Mouse (Mus musculus) bone marrow macrophage, adult 2 months (primary cell): ENCODE data around the gene Fyttd1. TPM values are rescaled to one million over a fixed set of nuclear protein-coding genes. Genes with fewer than 3 reads are reported as not detected.

Experiments
- H3K27ac ChIP-seq: 2 replicates; pipeline ENCODE4 v1.5.1; 2012; ENCODE audit warnings: low read depth, low read length; ENCODE audit not compliant: insufficient read depth
- H3K4me1 ChIP-seq: 2 replicates; pipeline ENCODE4 v1.6.1; 2012; ENCODE audit warnings: low read length; ENCODE audit not compliant: control insufficient read depth, insufficient read depth
- H3K4me3 ChIP-seq: 2 replicates; pipeline ENCODE4 v1.5.1; 2012; ENCODE audit warnings: mild to moderate bottlenecking, low read length, moderate library complexity; ENCODE audit not compliant: insufficient read depth
- CTCF ChIP-seq: IDR thresholded peaks from 2 replicates; pipeline ENCODE4 v1.5.1; 2012; ENCODE audit warnings: low read depth, mild to moderate bottlenecking, low read length, moderate library complexity
- POLR2A ChIP-seq: IDR thresholded peaks from 2 replicates; pipeline ENCODE4 v1.6.1; 2012; ENCODE audit warnings: mild to moderate bottlenecking, low read depth, low read length, borderline replicate concordance
- polyA plus RNA-seq: library from polyadenylated mRNA; stranded (reverse); fragments of >200 nt; gene quantifications from 2 replicates; pipeline ENCODE4 v1.2.4, GENCODE M21; 2012; ENCODE audit not compliant: missing spikeins, insufficient read depth, insufficient read length

The Fyttd1 gene
- polyA plus RNA-seq, 1 experiment, result 33.0 TPM

DNA sequence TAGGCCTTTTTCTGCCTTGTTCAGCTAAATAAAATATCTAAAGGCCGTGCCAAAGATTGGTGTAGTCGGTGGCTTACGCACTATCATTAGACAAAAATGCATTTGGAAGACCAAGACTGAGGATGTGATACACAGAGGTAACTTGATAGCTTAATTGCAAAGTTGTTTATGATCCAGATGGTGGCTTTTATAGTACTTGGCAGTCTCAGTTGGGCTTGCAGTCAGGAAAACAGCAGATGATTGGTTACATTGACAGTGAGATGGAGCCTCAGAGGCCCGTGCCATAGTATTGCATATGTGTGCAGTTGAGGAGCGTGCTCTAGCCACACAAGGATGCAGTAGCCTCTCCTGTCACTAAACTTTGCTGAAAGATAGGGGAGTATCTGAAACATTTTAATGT is 65.4 kb downstream of the Fyttd1 start:
- TF ChIP-seq CTCF, result no peak
- Histone ChIP-seq H3K27ac (no peak overlapping the region), H3K4me1 (peaks cover 13% of the 10 kb centered on the region), H3K4me3 (no peak overlapping the region)

DNA sequence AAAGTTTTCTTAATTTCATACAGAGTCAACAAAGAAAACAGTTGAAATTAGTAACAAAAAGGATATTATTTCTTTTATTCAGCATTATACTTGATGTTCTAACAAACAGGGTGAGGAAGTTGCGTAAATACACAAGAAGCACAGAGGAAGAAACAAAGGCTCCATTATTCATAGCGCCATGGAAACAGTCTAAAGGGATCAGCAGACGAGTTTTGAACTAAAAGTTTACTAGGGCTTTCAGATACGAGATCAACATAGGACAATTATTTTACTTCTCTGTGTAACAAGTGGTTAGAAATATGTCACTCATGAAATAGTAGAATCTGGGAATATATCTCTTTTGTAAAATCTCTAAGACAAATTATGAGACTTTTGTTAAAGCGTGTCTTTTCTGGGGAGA is 68.1 kb downstream of the Fyttd1 start:
- Histone ChIP-seq H3K27ac (peak overlapping the region; percentile 12; the same call in 1 of the 2 replicates), H3K4me1 (peaks cover 23% of the 10 kb centered on the region), H3K4me3 (no peak overlapping the region)
- TF ChIP-seq POLR2A, result no peak

DNA sequence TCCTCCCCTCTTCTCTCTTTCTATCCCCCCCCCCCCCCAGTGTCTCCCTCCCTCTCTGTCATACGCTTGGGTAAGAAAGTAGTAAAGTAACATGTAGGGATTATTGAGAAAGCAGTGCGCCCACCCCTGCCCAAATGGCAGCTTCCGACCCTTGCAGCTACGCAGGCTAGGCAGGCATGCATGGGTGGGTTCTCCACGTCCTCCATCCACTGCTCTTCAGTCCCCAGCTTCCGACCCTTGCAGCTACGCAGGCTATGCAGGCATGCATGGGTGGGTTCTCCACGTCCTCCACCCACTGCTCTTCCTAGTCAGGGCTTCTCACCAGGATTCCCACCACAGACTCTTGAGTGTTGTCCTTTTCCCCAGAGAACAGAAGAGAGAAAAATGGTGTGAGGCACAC is 70.7 kb downstream of the Fyttd1 start:
- Histone ChIP-seq H3K4me3 (no peak overlapping the region), H3K4me1 (peaks cover 23% of the 10 kb centered on the region), H3K27ac (peak overlapping the region; percentile 90)
- no peak for TF ChIP-seq POLR2A
- TF ChIP-seq CTCF, result no peak

DNA sequence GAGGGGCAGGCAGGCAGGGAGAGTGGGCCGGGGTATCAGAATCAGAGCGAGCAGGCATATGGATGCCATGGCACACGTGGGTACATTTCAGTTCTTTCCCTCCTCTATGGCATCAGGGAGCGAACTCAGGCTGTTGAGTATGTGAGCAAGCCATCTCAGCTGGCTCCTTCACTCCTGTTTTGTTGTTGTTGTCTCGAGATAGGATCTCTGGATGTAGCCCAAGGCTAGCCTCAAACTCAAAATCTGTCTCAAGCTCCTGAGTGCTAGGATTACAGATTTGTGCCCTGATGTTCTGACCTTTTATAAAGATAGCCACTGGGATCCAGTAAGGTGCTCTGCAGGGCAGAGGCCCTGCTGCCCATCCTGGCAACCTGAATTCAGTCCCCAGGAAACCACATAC is 71.4 kb downstream of the Fyttd1 start:
- no peak overlapping the region for H3K27ac ChIP-seq
- TF ChIP-seq POLR2A, result no peak
- TF ChIP-seq CTCF, result no peak
- H3K4me3 ChIP-seq, result no peak overlapping the region
- H3K4me1 ChIP-seq, result peaks cover 23% of the 10 kb centered on the region

DNA sequence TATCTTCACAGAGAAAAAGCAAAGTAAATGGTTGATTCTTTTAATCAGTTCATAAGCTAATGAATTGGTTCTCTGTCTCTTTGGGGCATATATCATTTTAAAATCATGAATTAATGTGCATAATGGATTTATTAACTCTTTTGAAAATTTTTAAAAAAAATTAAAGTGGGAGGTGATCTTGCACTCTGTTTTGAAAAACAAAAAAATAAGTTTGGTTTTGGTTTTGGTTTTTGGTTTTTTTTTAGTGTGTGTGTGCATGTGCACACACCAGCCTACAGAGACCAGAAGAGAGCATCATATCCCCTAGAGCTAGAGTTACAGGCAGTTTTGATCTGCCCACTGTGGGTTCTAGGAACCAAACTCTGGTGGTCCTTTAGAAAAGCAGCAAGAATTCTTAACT is 72.0 kb downstream of the Fyttd1 start:
- no peak overlapping the region for H3K4me3 ChIP-seq
- TF ChIP-seq CTCF (no peak), POLR2A (no peak)
- H3K4me1 ChIP-seq, result peaks cover 24% of the 10 kb centered on the region
- no peak overlapping the region for H3K27ac ChIP-seq

DNA sequence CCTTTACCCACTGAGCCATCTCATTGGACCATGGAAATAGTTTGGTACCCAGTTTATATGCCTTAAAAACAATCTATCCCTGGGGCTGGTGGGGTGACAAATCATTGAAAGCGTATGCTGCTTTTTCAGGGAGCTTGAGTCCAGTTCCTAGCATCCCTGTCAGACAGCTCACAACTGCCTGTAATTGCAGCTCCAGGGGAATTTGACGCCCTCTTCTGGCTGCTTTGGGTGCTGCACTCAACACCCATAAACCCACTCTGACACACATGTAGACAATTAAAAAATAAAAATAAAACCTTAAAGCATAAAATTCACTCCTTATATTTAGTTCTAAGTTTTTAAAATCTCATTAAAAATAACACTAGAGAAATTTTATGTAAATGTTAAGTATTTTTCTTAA is 73.8 kb downstream of the Fyttd1 start:
- Histone ChIP-seq H3K4me1 (peaks cover 24% of the 10 kb centered on the region), H3K27ac (no peak overlapping the region), H3K4me3 (no peak overlapping the region)
- TF ChIP-seq CTCF (peak; percentile 35; the same call in 1 of the 2 replicates), POLR2A (no peak)

DNA sequence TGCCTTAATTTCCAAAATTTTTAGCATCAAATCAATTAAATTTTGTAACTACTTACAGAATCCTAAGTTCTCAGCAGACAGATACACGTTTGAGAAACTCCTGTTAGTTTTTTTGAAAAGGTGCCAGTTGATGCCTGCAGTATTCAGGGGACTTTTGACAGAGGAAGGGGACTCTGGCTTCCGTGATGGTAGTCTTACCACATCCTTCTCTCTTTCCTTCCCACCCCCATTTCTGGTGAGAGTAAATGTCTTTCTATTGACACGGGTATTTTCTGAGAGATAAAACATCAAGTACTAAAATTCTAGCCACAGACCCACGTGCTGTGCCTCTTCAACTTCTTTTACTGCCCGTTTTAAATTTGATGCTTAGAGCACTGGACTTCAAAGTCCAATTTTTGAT is 76.5 kb downstream of the Fyttd1 start:
- no peak overlapping the region for H3K4me3 ChIP-seq
- TF ChIP-seq POLR2A, result no peak
- TF ChIP-seq CTCF, result no peak
- no peak overlapping the region for H3K27ac ChIP-seq
- peaks cover 6% of the 10 kb centered on the region for H3K4me1 ChIP-seq

DNA sequence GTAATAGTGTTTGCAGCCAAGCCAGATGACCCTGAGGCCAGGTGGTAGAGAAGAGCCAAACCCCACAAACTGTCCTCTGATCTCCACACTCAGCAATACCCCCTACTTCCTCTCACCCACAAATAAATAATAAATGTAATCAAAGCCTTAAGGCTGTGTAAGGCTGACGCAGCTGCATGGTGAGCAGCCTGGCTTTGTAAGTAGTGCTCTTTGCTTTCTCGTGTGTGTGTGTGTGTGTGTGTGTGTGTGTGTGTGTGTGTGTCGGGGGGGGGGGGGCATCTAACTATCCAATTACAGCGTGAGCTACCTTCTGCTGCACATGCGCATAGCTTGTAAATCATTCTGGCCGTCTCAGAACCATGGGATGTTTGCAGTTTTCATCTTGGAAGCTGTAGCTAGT is 77.0 kb downstream of the Fyttd1 start:
- no peak for TF ChIP-seq POLR2A
- TF ChIP-seq CTCF, result no peak
- H3K4me1 ChIP-seq, result peaks cover 4% of the 10 kb centered on the region; the same call in 1 of the 2 replicates
- H3K4me3 ChIP-seq, result no peak overlapping the region
- H3K27ac ChIP-seq, result no peak overlapping the region

DNA sequence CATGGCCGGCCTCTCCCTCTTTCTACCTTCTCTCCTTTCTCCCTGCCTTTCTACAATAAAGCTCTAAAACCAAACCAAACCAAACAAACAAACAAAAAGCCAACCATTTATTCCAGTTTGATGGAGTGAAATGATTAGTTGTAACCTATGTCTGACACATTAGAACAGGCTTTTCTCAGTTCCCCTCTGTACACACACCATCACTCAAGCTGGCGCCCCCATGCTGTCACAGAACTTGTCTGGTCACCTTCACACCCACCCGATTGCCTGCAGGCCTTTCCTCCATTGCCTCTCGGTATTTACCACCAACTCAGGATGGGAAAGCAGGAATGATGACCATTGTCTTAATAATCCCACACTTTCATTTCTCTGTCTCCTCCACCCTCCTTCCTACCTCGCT is 79.6 kb downstream of the Fyttd1 start:
- Histone ChIP-seq H3K4me1 (peaks cover 4% of the 10 kb centered on the region), H3K4me3 (no peak overlapping the region), H3K27ac (no peak overlapping the region)
- no peak for TF ChIP-seq CTCF

Other genes with a start within 250 kb of the Fyttd1 start
- 3.5 and 6.8 TPM in 2 replicates for gene Tnk2, start 233.6 kb upstream of the Fyttd1 start, polyA plus RNA-seq
- gene Muc4, start 141.6 kb upstream of the Fyttd1 start, polyA plus RNA-seq, result not detected in 2 replicates
- not detected in 2 replicates for gene Muc20, start 80.1 kb upstream of the Fyttd1 start, polyA plus RNA-seq
- gene Smbd1, start 67.0 kb upstream of the Fyttd1 start, polyA plus RNA-seq, result not detected in 2 replicates
- 35.4 and 39.7 TPM in 2 replicates for gene Rubcn, start 266 bp downstream of the Fyttd1 start, polyA plus RNA-seq
- 29.1 and 32.7 TPM in 2 replicates for gene Lrch3, start 36.6 kb downstream of the Fyttd1 start, polyA plus RNA-seq
- gene Iqcg, start 178.7 kb downstream of the Fyttd1 start, polyA plus RNA-seq, result 0.15 and 0.86 TPM in 2 replicates
- gene Rpl35a, start 179.0 kb downstream of the Fyttd1 start, polyA plus RNA-seq, result 1,252 and 1,407 TPM in 2 replicates
- 4.4 and 4.6 TPM in 2 replicates for gene Lmln, start 185.0 kb downstream of the Fyttd1 start, polyA plus RNA-seq